Mouse (Mus musculus) heart, embryonic 13.5 days (tissue): ENCODE results near the gene Kdm3a. TPM values are rescaled to one million over a fixed set of nuclear protein-coding genes. Genes with fewer than 3 reads are reported as not detected.

ENCODE experiments used
- ATAC-seq: fragments of 200-750 bp; cut with Nextera tagmentation; 2 replicates; pipeline ENCODE4 v1.8.0; 2017; ENCODE audit warnings: moderate TSS enrichment; ENCODE audit not compliant: insufficient number of reproducible peaks, low FRiP score, low TSS enrichment; ENCODE audit errors: extremely low read depth
- H3K27ac ChIP-seq: fragments of 300-500 bp; sonication (generic); replicated peaks from 2 replicates; pipeline ENCODE4 v1.5.1; 2015; ENCODE audit warnings: moderate library complexity, mild to moderate bottlenecking, inconsistent platforms
- H3K27me3 ChIP-seq: fragments of 300-500 bp; sonication (generic); replicated peaks from 2 replicates; pipeline ENCODE4 v1.6.1; 2015; ENCODE audit warnings: mild to moderate bottlenecking, inconsistent platforms
- H3K36me3 ChIP-seq: fragments of 300-500 bp; sonication (generic); 2 replicates; pipeline ENCODE4 v1.6.1; 2015; ENCODE audit warnings: mild to moderate bottlenecking, inconsistent platforms
- H3K4me1 ChIP-seq: fragments of 300-500 bp; sonication (generic); 2 replicates; pipeline ENCODE4 v1.6.1; 2015; ENCODE audit warnings: inconsistent platforms
- H3K4me2 ChIP-seq: fragments of 300-500 bp; sonication (generic); 2 replicates; pipeline ENCODE4 v1.6.1; 2015; ENCODE audit warnings: inconsistent platforms, mild to moderate bottlenecking, moderate library complexity
- H3K4me3 ChIP-seq: fragments of 300-500 bp; sonication (generic); 2 replicates; pipeline ENCODE4 v1.5.1; 2015; ENCODE audit warnings: moderate library complexity, mild to moderate bottlenecking, inconsistent platforms
- H3K9ac ChIP-seq: fragments of 300-500 bp; sonication (generic); 2 replicates; pipeline ENCODE4 v1.6.1; 2015; ENCODE audit warnings: inconsistent platforms, mild to moderate bottlenecking, moderate library complexity
- H3K9me3 ChIP-seq: fragments of 300-500 bp; sonication (generic); 2 replicates; pipeline ENCODE4 v1.6.1; 2016; ENCODE audit warnings: inconsistent platforms
- WGBS: fragments of 180-500 bp; shearing (Covaris S2); methylation state at CpG from one replicate; pipeline ENCODE4 v1.1.7; 2015; ENCODE audit warnings: mixed read lengths; 5-methylcytosine and 5-hydroxymethylcytosine counted together
- polyA plus RNA-seq: library from polyadenylated mRNA; unstranded; fragments of >200 nt; fragmentation: Nextera tagmentation; extraction: Ambion mirVana; gene quantifications from 2 replicates; pipeline ENCODE4 v1.2.1, GENCODE M21; 2015

Gene Kdm3a
- polyA plus RNA-seq, 1 experiment from 2014 or later: 27.0 TPM

- Histone ChIP-seq H3K4me1 (no peaks in the 10 kb centered on the region), H3K9ac (no peak overlapping the region), H3K27ac (no peak overlapping the region), H3K27me3 (no peaks in the 10 kb centered on the region), H3K4me2 (no peak overlapping the region), H3K4me3 (no peak overlapping the region), H3K9me3 (no peaks in the 10 kb centered on the region), H3K36me3 (peaks cover 68% of the 10 kb centered on the region)
- WGBS: 94% methylated on average over 11 of the region's 11 CpGs
- no peak for ATAC-seq
Measured at GRCm38 (mm10) chr6:71579478-71579877, 53.3 kb downstream of the Kdm3a start.

- H3K27me3 ChIP-seq: no peaks in the 10 kb centered on the region
- WGBS: 89% methylated on average over 1 of the region's 1 CpGs
- no peaks in the 10 kb centered on the region for H3K4me1 ChIP-seq
- ATAC-seq: no peak
- H3K9me3 ChIP-seq: no peaks in the 10 kb centered on the region
- no peak overlapping the region for H3K4me2 ChIP-seq
- H3K4me3 ChIP-seq: no peak overlapping the region
- no peak overlapping the region for H3K9ac ChIP-seq
- H3K27ac ChIP-seq: no peak overlapping the region
- H3K36me3 ChIP-seq: peaks cover 72% of the 10 kb centered on the region
Measured at GRCm38 (mm10) chr6:71575359-71575758, 57.4 kb downstream of the Kdm3a start.

- H3K4me3 ChIP-seq: no peak overlapping the region
Measured at GRCm38 (mm10) chr6:71569025-71569424, 63.8 kb downstream of the Kdm3a start.

GRCm38 (mm10) chr6:71568616-71569015 lies 64.2 kb downstream of the Kdm3a start:
- Histone ChIP-seq H3K36me3 (peaks cover 45% of the 10 kb centered on the region), H3K27me3 (no peaks in the 10 kb centered on the region), H3K27ac (peak overlapping the region; percentile 20; the same call in 1 of the 2 replicates), H3K4me2 (no peak overlapping the region), H3K4me1 (peaks cover 10% of the 10 kb centered on the region), H3K9me3 (no peaks in the 10 kb centered on the region), H3K4me3 (no peak overlapping the region), H3K9ac (no peak overlapping the region)
- ATAC-seq: no peak
- WGBS: 66% methylated on average over 3 of the region's 3 CpGs

More at GRCm38 (mm10) chr6:71569025-71569424, 63.8 kb downstream of the Kdm3a start:
- Histone ChIP-seq H3K4me2 (no peak overlapping the region), H3K9me3 (no peaks in the 10 kb centered on the region), H3K27me3 (no peaks in the 10 kb centered on the region), H3K27ac (peak overlapping the region; percentile 20; the same call in 1 of the 2 replicates), H3K9ac (no peak overlapping the region), H3K4me1 (peaks cover 10% of the 10 kb centered on the region), H3K36me3 (peaks cover 49% of the 10 kb centered on the region)
- 60% methylated on average over 2 of the region's 2 CpGs for WGBS
- no peak for ATAC-seq

- 89% methylated on average over 2 of the region's 2 CpGs for WGBS
- no peak for ATAC-seq
- no peaks in the 10 kb centered on the region for H3K27me3 ChIP-seq
- H3K9ac ChIP-seq: no peak overlapping the region
- no peak overlapping the region for H3K4me2 ChIP-seq
- peaks cover 34% of the 10 kb centered on the region for H3K36me3 ChIP-seq
- no peaks in the 10 kb centered on the region for H3K9me3 ChIP-seq
- no peak overlapping the region for H3K27ac ChIP-seq
- no peak overlapping the region for H3K4me3 ChIP-seq
- H3K4me1 ChIP-seq: peaks cover 15% of the 10 kb centered on the region
Measured at GRCm38 (mm10) chr6:71556826-71557225, 76.0 kb downstream of the Kdm3a start.

GRCm38 (mm10) chr6:71555507-71555951 lies 77.3 kb downstream of the Kdm3a start:
- Histone ChIP-seq H3K27ac (peak overlapping the region; percentile 49), H3K36me3 (peaks cover 23% of the 10 kb centered on the region), H3K9me3 (no peaks in the 10 kb centered on the region), H3K27me3 (no peaks in the 10 kb centered on the region), H3K4me3 (no peak overlapping the region), H3K9ac (no peak overlapping the region), H3K4me2 (no peak overlapping the region), H3K4me1 (peaks cover 15% of the 10 kb centered on the region)
- no peak for ATAC-seq
- 54% methylated on average over 2 of the region's 2 CpGs for WGBS

- Histone ChIP-seq H3K4me3 (peak within 1 kb of the TSS; percentile 88), H3K4me2 (peak within 1 kb of the TSS; percentile 78), H3K4me1 (peaks cover 9% of the 10 kb centered on the region), H3K36me3 (peaks cover 4% of the 10 kb centered on the region), H3K27me3 (no peaks in the 10 kb centered on the region; the same call in 1 of the 2 replicates), H3K27ac (peak within 1 kb of the TSS; percentile 100), H3K9ac (peak within 1 kb of the TSS; percentile 99), H3K9me3 (no peaks in the 10 kb centered on the region)
- ATAC-seq: peak; percentile 97
- under 1% methylated on average over 59 of the region's 59 CpGs for WGBS
Measured at GRCm38 (mm10) chr6:71543686-71544499, 88.9 kb downstream of the Kdm3a start, which contains the start of gene Chmp3. Gene Chmp3 (plus strand): TSS chr6:71543797.

Other genes starting within 250 kb of the Kdm3a start
- 6.4 and 7.5 TPM in 2 replicates for gene Rmnd5a, start 192.4 kb downstream of the Kdm3a start, polyA plus RNA-seq
- gene Rnf103, start 139.1 kb downstream of the Kdm3a start, polyA plus RNA-seq: 10.8 and 13.4 TPM in 2 replicates
- 58.1 and 61.6 TPM in 2 replicates for gene Chmp3, start 89.2 kb downstream of the Kdm3a start, polyA plus RNA-seq
- 17.9 and 18.6 TPM in 2 replicates for gene Reep1, start 74.6 kb upstream of the Kdm3a start, polyA plus RNA-seq
- gene Mrpl35, start 194.0 kb upstream of the Kdm3a start, polyA plus RNA-seq: 53.1 and 60.9 TPM in 2 replicates
- gene Immt, start 198.3 kb upstream of the Kdm3a start, polyA plus RNA-seq: 276 and 320 TPM in 2 replicates